Mouse (Mus musculus): ENCODE results near the gene Atxn3.
"Not testable (repeated sequence)": the region's sequence is repeated elsewhere in the genome, so short reads cannot be mapped to it uniquely, and the experiment has no call there.

Gene Atxn3

GRCm38 (mm10) chr12:101975601-101976571 lies 17.8 kb upstream of the Atxn3 start, which contains the start of gene Cpsf2:
Gene Cpsf2 (plus strand): TSS chr12:101975988.
- H3K27me3 ChIP-seq (ENCODE audit: control insufficient read depth, insufficient read depth, low read length, poor library complexity, severe bottlenecking): no peaks in the 10 kb centered on the region
- H3K36me3 ChIP-seq (ENCODE audit: control insufficient read depth, insufficient read depth, low read length, poor library complexity, severe bottlenecking): no peaks in the 10 kb centered on the region; the same call in 1 of the 2 replicates
- DNase-seq (ENCODE audit: low read depth, low spot score): peak; percentile 85

- Histone ChIP-seq H3K27me3 (ENCODE audit: control insufficient read depth, insufficient read depth, low read length, poor library complexity, severe bottlenecking) (no peaks in the 10 kb centered on the region), H3K36me3 (ENCODE audit: control insufficient read depth, insufficient read depth, low read length, poor library complexity, severe bottlenecking) (no peaks in the 10 kb centered on the region; the same call in 1 of the 2 replicates)
- DNase-seq (ENCODE audit: low read depth, low spot score): peak; percentile 56
Measured at GRCm38 (mm10) chr12:101975167-101975600, 17.1 kb upstream of the Atxn3 start.

GRCm38 (mm10) chr12:101974571-101974970 lies 16.5 kb upstream of the Atxn3 start:
- Histone ChIP-seq H3K36me3 (ENCODE audit: control insufficient read depth, insufficient read depth, low read length, poor library complexity, severe bottlenecking) (no peaks in the 10 kb centered on the region; the same call in 1 of the 2 replicates), H3K27me3 (ENCODE audit: control insufficient read depth, insufficient read depth, low read length, poor library complexity, severe bottlenecking) (no peaks in the 10 kb centered on the region)
- no peak for DNase-seq (ENCODE audit: low read depth, low spot score)

- H3K27me3 ChIP-seq (ENCODE audit: control insufficient read depth, insufficient read depth, low read length, poor library complexity, severe bottlenecking): no peaks in the 10 kb centered on the region
- H3K36me3 ChIP-seq (ENCODE audit: control insufficient read depth, insufficient read depth, low read length, poor library complexity, severe bottlenecking): peaks cover 1% of the 10 kb centered on the region; the same call in 1 of the 2 replicates
- DNase-seq (ENCODE audit: low read depth, low spot score): no peak
Measured at GRCm38 (mm10) chr12:101972230-101972629, 14.2 kb upstream of the Atxn3 start.

GRCm38 (mm10) chr12:101971311-101971710 lies 13.3 kb upstream of the Atxn3 start:
- Histone ChIP-seq H3K27me3 (ENCODE audit: control insufficient read depth, insufficient read depth, low read length, poor library complexity, severe bottlenecking) (no peaks in the 10 kb centered on the region), H3K36me3 (ENCODE audit: control insufficient read depth, insufficient read depth, low read length, poor library complexity, severe bottlenecking) (peaks cover 4% of the 10 kb centered on the region; the same call in 1 of the 2 replicates)
- DNase-seq (ENCODE audit: low read depth, low spot score): peak; percentile 41

- peak; percentile 57 for DNase-seq (ENCODE audit: low read depth, low spot score)
- H3K27me3 ChIP-seq (ENCODE audit: control insufficient read depth, insufficient read depth, low read length, poor library complexity, severe bottlenecking); H3K36me3 ChIP-seq (ENCODE audit: control insufficient read depth, insufficient read depth, low read length, poor library complexity, severe bottlenecking): not testable (repeated sequence)
Measured at GRCm38 (mm10) chr12:101958960-101959780, 1.1 kb upstream of the Atxn3 start.

- Histone ChIP-seq H3K27me3 (ENCODE audit: control insufficient read depth, insufficient read depth, low read length, poor library complexity, severe bottlenecking) (no peaks in the 10 kb centered on the region), H3K36me3 (ENCODE audit: control insufficient read depth, insufficient read depth, low read length, poor library complexity, severe bottlenecking) (no peaks in the 10 kb centered on the region)
- DNase-seq (ENCODE audit: low read depth, low spot score): peak; percentile 56
Measured at GRCm38 (mm10) chr12:101958556-101958955, 510 bp upstream of the Atxn3 start.

- Histone ChIP-seq H3K36me3 (ENCODE audit: control insufficient read depth, insufficient read depth, low read length, poor library complexity, severe bottlenecking) (no peaks in the 10 kb centered on the region), H3K27me3 (ENCODE audit: control insufficient read depth, insufficient read depth, low read length, poor library complexity, severe bottlenecking) (no peaks in the 10 kb centered on the region)
- DNase-seq (ENCODE audit: low read depth, low spot score): no peak
Measured at GRCm38 (mm10) chr12:101957079-101957941, 736 bp downstream of the Atxn3 start.

GRCm38 (mm10) chr12:101955821-101956220 lies 2.2 kb downstream of the Atxn3 start:
- H3K27me3 ChIP-seq (ENCODE audit: control insufficient read depth, insufficient read depth, low read length, poor library complexity, severe bottlenecking); DNase-seq (ENCODE audit: low read depth, low spot score); H3K36me3 ChIP-seq (ENCODE audit: control insufficient read depth, insufficient read depth, low read length, poor library complexity, severe bottlenecking): not testable (repeated sequence)

GRCm38 (mm10) chr12:101948801-101949200 lies 9.2 kb downstream of the Atxn3 start:
- peaks cover 8% of the 10 kb centered on the region for H3K36me3 ChIP-seq (ENCODE audit: control insufficient read depth, insufficient read depth, low read length, poor library complexity, severe bottlenecking)
- no peaks in the 10 kb centered on the region for H3K27me3 ChIP-seq (ENCODE audit: control insufficient read depth, insufficient read depth, low read length, poor library complexity, severe bottlenecking)
- DNase-seq (ENCODE audit: low read depth, low spot score): no peak

GRCm38 (mm10) chr12:101947986-101948385 lies 10.1 kb downstream of the Atxn3 start:
- no peaks in the 10 kb centered on the region for H3K27me3 ChIP-seq (ENCODE audit: control insufficient read depth, insufficient read depth, low read length, poor library complexity, severe bottlenecking)
- no peak for DNase-seq (ENCODE audit: low read depth, low spot score)

GRCm38 (mm10) chr12:101937572-101937971 lies 20.5 kb downstream of the Atxn3 start:
- Histone ChIP-seq H3K36me3 (ENCODE audit: control insufficient read depth, insufficient read depth, low read length, poor library complexity, severe bottlenecking) (peaks cover 30% of the 10 kb centered on the region), H3K27me3 (ENCODE audit: control insufficient read depth, insufficient read depth, low read length, poor library complexity, severe bottlenecking) (no peaks in the 10 kb centered on the region)
- DNase-seq (ENCODE audit: low read depth, low spot score): no peak

More at GRCm38 (mm10) chr12:101947986-101948385, 10.1 kb downstream of the Atxn3 start:
- H3K36me3 ChIP-seq (ENCODE audit: control insufficient read depth, insufficient read depth, low read length, poor library complexity, severe bottlenecking): peaks cover 11% of the 10 kb centered on the region

- no peak for DNase-seq (ENCODE audit: low read depth, low spot score)
Measured at GRCm38 (mm10) chr12:101935223-101935622, 22.8 kb downstream of the Atxn3 start.

GRCm38 (mm10) chr12:101928423-101928822 lies 29.6 kb downstream of the Atxn3 start:
- Histone ChIP-seq H3K36me3 (ENCODE audit: control insufficient read depth, insufficient read depth, low read length, poor library complexity, severe bottlenecking) (peaks cover 21% of the 10 kb centered on the region), H3K27me3 (ENCODE audit: control insufficient read depth, insufficient read depth, low read length, poor library complexity, severe bottlenecking) (no peaks in the 10 kb centered on the region)
- no peak for DNase-seq (ENCODE audit: low read depth, low spot score)

More at GRCm38 (mm10) chr12:101935223-101935622, 22.8 kb downstream of the Atxn3 start:
- H3K27me3 ChIP-seq (ENCODE audit: control insufficient read depth, insufficient read depth, low read length, poor library complexity, severe bottlenecking): no peaks in the 10 kb centered on the region
- peaks cover 27% of the 10 kb centered on the region for H3K36me3 ChIP-seq (ENCODE audit: control insufficient read depth, insufficient read depth, low read length, poor library complexity, severe bottlenecking)
